Mouse (Mus musculus): ENCODE measurements around the gene Crlf1.

Gene Crlf1

GRCm38 (mm10) chr8:70468733-70469132 is 24.2 kb upstream of the Crlf1 start:
- no peak for DNase-seq (ENCODE audit: low spot score in 2 of 2)

DNA sequence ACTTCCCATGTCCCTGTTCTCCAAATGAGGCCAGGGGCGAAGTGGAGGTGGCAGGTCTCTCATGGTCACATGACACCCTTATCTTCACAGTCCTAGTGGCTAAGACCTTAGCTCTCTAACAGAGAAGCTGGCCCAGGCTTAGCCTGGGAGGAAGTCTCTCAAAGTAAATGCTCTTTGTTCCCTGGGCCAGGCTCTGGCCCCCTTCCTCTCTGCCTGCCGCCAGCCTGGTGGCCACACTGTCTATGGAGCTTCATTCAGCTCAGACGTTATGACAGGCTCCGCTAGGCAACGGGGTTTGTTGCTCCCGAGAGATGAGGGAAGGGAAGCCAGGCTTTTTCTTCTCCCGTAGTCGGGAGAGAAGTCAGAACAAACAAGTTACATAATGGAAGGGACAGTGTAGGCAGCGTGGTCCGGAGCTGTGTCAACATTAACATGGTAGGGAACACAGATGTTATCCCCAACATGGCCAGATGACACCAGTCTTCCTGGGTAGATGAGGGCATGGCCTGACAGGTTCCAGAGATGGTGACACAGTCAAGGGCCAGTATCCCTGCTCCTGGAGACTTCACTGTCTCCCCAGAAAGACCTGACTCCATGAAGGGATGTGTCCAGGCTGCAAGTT is 23.6 kb upstream of the Crlf1 start:
- DNase-seq (ENCODE audit: low spot score in 2 of 2), result no peak

- DNase-seq (ENCODE audit: low spot score in 2 of 2), result no peak
Observed at GRCm38 (mm10) chr8:70469938-70470337, 23.0 kb upstream of the Crlf1 start.

GRCm38 (mm10) chr8:70471856-70472255 is 21.1 kb upstream of the Crlf1 start:
- DNase-seq (ENCODE audit: low spot score in 2 of 2), result no peak

DNA sequence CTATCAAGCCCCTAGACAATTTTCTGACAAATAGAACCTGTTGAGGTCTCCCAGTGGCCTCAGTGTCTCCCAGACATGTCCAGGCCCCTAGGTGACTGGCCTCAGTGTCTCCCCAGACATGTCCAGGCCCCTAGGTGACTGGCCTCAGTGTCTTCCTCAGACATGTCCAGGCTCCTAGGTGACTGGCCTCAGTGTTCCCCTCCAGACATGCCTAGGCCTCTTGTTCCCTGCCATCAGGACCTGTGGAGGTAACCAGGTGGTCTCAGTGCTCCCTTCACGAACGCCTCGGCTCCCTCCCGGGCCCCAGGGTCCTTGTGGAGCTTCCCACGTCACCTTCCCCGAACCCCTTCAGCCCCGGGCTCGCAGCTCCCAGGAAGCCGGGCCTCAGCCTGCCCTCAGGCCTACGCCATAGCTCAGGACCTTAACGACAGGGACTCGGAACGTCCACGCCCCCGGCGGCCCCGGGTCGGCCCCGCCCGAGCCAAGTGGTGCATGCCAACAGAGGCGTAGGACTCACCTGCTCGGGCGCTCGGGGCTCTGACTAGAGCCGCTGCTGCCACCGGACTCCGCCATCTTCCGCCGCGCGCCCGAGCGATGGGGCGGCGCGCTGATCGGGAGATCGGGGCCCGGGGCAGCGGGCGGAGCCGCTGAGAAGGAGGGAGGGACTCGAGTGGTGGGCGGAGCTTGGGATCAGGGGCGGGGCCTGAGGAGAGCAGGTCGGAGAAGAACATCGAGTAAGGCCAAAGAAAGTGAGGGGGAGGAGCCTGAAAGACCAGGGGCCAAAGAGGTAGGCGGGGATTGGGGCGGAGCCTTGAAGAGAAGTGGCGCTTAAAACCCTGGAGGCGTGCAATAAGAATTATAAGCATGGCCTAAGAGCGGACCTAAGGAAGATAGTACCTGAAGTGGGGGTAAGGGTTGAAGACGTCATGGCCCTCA is 16.4 kb upstream of the Crlf1 start, which contains the start of gene Klhl26:
Gene Klhl26, minus strand, starts transcription at position 636 of the 936 bp plus-strand sequence.
- DNase-seq (ENCODE audit: low spot score in 2 of 2), result peak; percentile 97

DNA sequence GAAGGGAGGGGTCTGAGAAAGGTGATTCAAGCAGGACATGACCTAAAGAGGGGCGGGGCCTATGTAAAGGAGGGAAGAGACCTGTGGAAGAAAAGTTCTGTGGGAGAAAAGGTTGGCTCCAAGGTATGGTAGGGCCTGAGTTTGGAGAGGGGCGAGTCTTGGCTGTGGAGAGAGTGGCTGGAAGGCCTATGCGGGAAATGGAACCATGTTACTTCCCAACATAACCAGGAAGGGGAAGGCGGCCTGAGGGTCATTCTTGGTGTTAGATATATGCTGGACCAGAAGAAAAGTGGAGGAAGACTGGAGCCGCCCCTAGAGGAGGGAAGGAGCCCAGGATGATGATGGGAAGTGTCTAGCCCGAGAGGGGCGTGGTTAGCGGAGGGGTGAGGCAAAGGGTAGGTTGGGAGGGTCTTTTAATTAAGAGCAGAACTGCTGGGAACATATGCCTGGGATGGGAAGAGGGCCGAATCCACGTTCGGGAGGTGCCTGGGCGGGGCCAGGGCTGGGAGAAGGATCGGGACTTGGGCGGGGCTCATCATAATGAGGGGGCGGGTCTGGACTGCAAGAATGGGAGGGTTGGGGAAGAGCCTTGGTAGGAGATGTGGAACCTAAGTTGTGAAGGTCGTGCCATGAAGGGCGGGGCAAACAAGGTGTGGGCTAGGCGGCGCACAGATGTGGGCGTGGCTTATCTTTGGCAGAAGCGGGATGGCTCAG is 15.5 kb upstream of the Crlf1 start:
- DNase-seq (ENCODE audit: low spot score in 2 of 2), result no peak

- DNase-seq (ENCODE audit: low spot score in 2 of 2), result no peak
Observed at GRCm38 (mm10) chr8:70481908-70482307, 11.1 kb upstream of the Crlf1 start.

DNA sequence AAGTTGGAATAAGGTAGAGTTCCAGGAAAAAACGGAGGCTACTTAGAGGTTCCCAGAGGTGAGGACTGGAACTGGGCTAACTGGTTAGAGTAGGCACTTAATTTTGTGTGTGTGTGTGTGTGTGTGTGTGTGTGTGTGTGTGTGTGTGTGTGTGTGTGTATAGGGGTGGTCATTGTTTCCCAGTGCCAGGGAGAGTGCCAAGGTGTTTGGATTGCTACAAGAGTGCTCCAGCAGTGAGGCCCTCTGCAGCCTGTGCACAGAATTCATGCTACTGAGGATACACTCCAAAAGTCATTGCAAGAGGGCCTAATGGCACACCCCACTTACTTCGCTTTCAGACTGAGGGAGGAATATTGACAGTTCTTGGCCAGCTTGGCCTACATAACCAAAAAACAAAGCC is 10.0 kb upstream of the Crlf1 start:
- DNase-seq (ENCODE audit: low spot score in 2 of 2), result no peak

DNA sequence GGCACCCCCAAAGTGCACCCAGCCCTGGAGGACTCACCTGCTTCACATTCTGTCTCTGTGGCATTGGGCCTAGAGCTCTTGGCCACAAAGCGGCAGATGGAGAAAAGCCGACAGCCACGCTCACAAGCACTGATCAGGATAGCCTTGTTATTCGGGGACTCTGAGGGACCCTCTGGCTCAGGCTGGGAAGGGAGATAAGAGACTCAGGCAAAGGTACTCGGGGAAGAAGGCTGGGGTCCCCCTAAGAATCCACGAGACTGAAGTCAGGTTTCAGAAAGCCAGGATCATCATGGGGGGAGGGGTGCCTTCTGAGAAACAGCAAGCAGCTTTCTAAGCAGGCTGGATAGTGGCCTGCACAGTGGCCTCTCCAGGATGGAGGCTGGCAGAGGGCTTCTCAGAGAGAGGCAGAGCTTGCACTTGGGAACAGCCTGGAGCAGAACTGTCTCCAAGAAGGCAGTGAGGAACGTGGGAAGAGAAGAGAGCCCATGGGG is 6.7 kb upstream of the Crlf1 start:
- DNase-seq (ENCODE audit: low spot score in 2 of 2), result no peak

DNA sequence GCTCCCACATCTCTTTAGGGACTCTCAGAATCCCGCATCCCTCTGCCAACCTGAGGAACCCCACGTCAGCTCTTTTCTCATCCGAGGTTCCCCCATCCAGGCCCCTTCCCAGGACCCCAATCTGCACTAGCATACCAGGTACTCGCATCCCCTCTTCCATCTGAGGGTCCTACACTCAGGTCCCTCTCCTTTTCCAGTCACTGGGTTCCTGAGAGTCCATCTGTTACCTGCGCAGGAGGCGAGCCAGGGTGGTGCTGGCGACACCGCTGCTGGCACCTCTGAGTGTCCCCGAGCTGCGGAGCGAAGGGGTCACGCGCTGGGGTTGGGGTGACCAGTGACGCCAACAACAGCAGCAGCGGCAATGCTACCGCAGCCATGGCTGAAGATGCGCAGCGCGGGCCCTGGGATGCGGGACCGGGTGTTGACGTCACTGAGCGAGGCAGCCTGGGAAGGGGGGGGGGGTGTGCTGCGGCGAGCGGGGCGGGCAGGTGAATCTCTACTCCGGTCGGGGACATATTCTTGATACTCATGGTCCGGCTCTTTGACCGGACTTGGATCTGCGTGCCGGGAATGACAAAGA is 5.9 kb upstream of the Crlf1 start, which contains the start of gene Tmem59l:
Gene Tmem59l, minus strand, starts transcription at position 418 of the 580 bp plus-strand sequence.
- no peak for DNase-seq (ENCODE audit: low spot score in 2 of 2)

- DNase-seq (ENCODE audit: low spot score in 2 of 2), result peak; percentile 33 to 43
Observed at GRCm38 (mm10) chr8:70487993-70488796, 4.8 kb upstream of the Crlf1 start.

- no peak for DNase-seq (ENCODE audit: low spot score in 2 of 2)
Observed at GRCm38 (mm10) chr8:70488931-70489470, 4.0 kb upstream of the Crlf1 start.

- DNase-seq (ENCODE audit: low spot score in 2 of 2), result no peak
Observed at GRCm38 (mm10) chr8:70489576-70489975, 3.4 kb upstream of the Crlf1 start.

GRCm38 (mm10) chr8:70490061-70490879 is 2.7 kb upstream of the Crlf1 start:
- no peak for DNase-seq (ENCODE audit: low spot score in 2 of 2)

DNA sequence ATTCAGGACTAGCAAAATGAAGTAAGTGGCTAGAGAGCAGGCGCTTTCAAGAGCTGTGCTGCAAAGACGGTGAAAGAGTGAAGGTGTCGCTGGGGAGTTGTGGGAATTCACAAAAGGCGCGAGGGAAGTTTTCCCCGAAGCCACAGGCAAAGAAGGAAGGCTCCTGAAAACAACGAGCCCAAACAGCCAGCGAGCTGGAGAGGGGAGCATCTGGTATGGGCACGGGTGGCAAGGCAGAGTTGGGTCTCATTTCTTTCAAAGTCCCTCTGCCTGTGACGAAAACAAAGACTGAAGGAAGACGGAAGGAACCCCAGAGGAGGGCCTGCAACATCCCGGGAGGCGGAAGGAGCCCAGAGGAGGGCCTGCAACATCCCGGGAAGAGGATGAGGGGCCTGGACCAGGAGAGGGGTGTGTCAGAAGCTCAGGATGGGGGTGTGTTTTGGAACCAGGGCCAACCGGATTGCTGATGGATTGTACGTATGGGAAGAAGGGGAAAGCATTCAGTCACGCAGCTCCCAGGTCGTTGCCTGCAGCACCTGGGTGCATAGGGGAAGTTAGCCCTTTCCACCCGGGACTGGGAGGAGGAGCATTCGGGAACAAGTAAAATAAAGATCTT is 2.0 kb upstream of the Crlf1 start:
- no peak for DNase-seq (ENCODE audit: low spot score in 2 of 2)

GRCm38 (mm10) chr8:70493692-70494415 is 896 bp downstream of the Crlf1 start:
- DNase-seq (ENCODE audit: low spot score in 2 of 2), result no peak

GRCm38 (mm10) chr8:70494416-70494945 is 1.5 kb downstream of the Crlf1 start:
- peak; percentile 45 to 47 for DNase-seq (ENCODE audit: low spot score in 2 of 2)
